Mouse (Mus musculus): ENCODE measurements around the gene St8sia6.
"Not testable (repeated sequence)": the region's sequence is repeated elsewhere in the genome, so short reads cannot be mapped to it uniquely, and the experiment has no call there.

The St8sia6 gene

GRCm38 (mm10) chr2:13793969-13794363 lies at the start of gene St8sia6:
Gene St8sia6 (minus strand): TSS chr2:13794064.
- no peak for DNase-seq

DNA sequence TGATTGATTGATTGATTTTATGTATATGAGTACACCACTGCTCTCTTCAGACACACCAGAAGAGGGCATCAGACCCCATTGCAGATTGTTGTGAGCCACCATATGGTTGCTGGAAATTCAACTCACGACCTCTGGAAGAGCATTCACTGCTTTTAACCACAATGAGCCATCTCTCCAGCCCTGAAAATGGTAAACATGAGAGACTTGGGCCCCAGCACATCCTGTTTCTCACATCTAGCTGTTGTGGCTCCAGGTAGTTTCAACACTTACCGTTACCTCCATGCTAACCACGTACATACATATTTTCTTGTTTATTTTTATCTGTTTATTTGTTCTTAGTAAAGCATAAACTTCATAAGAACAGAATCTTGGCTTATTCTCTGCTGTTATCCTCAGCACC lies 42.4 kb upstream of the St8sia6 start:
- no peak for DNase-seq

DNA sequence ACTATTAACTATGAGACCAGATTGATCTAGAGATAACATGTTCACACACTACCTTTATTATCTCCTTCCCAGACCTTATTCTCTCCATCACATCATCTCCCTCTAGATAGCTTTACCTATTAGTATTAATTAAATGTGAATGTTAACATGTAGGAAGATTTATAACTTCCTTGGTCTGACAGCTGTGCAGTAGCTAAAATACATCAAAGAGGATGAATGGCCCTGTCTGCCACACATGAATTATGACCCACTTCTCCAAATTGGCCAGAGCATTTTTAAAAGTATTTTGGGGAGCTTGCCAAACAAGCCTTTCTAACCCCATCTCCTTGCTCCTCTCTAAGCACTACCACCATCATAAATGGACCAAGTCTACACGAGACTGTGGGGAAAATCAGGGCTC lies 41.1 kb upstream of the St8sia6 start:
- no peak for DNase-seq

DNA sequence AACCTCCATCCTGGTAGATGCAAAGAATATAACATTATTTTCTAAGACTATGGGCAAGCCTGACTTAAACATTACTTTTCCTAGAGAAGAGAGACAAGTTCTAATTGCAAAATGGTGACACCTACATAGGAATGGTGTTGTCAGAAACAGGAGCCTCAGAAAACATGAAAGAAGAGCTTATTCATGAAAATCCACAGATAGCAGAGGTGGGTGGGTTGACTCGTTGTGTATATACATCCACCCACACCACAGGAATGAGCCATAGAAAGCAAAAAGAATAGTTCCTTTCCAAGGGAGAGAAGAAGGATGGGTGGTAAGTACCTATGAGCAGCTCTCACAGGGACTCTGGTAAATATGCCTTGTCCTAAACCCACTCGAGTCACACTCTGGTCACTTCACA lies 22.8 kb upstream of the St8sia6 start:
- DNase-seq = no peak

DNA sequence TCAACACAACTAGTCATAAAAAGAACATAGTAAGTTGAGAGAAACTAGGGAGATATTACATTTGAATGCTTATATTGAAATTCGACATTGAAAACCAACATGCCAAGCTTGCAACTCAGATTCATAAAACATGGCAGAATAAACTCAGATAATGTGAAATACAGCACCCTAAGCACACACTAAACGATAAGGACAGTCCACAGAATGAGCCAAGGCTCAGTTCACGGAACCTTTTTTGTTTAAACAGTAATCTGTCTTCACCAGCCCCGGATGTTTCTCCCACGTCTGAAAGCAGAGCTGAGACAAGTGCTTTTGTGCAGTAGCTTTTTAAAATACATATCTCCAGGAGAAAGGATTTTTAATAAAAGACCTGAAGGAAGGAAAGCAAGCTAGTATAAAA lies 14.7 kb upstream of the St8sia6 start:
- DNase-seq = no peak

- no peak for DNase-seq
Measured at GRCm38 (mm10) chr2:13808008-13808407, 14.1 kb upstream of the St8sia6 start.

DNA sequence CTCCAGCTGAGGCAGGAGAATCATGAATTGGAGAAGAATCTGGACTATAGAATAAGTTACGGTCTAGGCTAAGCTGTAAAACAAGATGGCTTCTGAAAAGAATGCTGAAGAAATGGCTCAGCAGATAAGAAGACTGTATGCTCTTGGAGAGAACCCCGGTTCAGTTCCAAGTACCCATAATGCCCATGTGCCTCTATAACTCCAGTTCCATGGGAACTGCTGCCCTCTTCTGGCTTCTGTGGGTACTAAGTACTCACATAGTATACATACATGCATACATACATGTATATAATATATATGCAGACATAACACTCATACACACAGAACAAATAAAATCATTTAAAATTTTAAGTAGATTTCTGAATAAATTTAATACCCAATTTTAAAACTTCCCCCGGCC lies 12.3 kb upstream of the St8sia6 start:
- DNase-seq = no peak

GRCm38 (mm10) chr2:13800639-13801038 lies 6.8 kb upstream of the St8sia6 start:
- DNase-seq = no peak

- DNase-seq = no peak
Measured at GRCm38 (mm10) chr2:13794446-13794845, 582 bp upstream of the St8sia6 start.

DNA sequence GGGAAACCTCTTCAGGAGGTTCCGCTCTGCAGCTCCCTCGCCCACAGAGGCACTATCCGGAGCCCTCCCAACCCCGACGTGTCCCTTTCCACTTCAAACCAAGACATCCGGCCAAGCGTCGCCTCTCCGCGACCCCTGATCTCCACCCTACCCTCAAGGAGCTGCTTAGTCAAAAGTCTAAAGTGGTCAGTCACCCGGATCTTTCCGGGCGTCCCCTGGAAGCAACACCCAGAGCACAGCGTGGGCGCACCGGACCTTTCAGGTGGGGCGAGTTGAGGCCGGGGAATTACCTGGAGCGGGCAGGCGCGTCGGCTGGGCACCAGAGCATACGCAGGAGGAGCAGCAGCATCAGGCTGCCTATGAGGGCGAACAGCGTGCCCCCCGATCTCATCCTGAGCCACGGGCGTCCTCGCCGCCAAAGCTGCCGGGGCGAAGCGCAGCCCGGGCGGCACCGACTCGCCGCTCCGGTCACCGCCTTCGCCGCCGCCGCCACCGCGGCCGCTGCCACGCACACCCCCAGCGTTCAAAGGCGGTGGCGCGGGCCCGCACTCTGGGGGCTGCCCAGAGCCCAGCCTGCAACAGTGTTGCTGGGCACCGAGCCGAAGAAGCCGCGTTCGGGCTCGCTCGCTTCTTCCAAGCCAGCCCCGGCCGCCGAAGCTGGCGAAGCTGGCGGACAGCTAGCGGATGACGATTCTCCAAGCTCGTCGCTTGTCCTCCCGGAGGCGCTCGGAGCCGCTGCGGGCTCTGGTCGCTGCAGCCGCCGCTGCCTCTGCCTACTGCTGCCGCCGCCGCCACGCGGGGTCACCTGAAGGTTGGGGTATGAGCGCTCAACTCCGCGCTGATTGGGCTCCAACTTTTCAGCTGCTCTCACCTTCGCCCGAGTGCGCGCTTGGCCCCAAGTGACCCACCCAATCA lies 553 bp downstream of the St8sia6 start:
- DNase-seq = peak; percentile 6 to 21

DNA sequence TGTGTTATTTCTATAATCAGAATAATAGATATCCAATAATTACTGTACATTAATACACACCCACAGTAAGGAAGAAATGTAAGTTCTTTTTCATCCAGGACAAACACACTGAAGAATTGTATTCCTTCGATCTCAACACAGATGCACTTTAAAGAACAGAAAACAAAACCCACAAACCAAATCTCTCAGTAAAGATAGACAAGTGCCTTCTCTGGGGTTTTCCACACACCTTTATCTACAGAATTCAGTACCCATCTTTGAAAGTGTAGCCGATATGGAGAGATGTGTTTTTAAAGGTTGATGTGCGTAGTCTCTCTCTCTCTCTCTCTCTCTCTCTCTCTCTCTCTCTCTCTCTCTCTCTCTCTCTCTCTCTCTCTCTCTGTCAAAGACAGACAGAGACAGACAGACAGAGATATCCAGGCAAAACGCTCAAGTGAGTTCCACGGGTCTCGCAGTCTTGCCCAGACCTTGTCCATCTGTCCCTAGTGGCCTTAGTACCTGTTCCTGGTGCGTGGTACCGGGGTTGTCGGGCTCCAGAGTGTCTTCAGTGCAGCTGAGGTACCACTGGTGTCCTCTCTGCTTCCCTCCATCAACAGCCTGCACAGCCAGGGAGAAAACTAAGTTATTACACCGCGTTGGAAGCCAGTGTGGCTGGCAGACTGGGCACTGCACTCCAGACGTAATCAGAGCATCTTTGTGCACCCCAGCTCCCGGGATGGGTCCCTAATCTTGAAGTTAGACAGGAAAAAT lies 1.4 kb downstream of the St8sia6 start:
- DNase-seq = no peak

GRCm38 (mm10) chr2:13791598-13791997 lies 2.3 kb downstream of the St8sia6 start:
- DNase-seq = no peak

- no peak for DNase-seq
Measured at GRCm38 (mm10) chr2:13789365-13789764, 4.5 kb downstream of the St8sia6 start.

GRCm38 (mm10) chr2:13786577-13787168 lies 7.2 kb downstream of the St8sia6 start:
- DNase-seq = no peak

DNA sequence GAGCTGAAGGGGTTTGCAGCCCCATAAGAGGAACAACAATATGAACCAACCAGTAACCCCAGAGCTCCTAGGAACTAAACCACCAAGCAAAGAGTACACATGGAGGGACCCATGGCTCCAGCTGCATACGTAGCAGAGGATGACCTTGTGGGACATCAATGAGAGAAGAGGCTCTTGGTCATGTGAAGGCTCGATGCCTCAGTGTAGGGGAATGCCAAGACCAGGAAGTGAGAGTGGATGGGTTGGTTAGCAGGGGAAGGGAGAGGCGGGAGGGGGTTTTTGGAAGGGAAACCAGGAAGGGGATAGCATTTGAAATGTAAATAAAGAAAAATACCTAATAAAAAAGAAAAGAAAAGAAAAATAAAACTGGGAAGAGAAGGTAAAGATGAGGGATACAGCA lies 7.9 kb downstream of the St8sia6 start:
- not testable (repeated sequence) for DNase-seq

DNA sequence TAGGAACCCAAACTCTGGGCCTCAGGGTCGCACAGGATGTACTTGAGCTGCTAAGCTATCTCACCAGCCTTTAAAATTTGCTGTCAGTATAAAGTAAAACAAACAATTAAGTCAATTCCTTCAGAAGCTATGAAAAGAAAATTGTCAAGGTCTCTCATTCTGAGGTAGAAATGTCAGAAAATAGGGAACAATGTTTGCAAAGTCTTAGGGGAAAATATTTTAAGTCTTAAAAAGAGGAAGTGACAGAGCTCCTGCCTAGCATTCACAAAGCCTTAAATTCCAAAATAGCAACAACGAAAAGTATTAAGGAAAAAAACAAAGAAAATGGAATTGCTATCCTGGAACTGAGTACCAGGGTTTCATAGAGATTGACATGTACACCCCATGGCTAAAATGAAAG lies 8.6 kb downstream of the St8sia6 start:
- DNase-seq = no peak

GRCm38 (mm10) chr2:13784448-13784847 lies 9.4 kb downstream of the St8sia6 start:
- DNase-seq = no peak

DNA sequence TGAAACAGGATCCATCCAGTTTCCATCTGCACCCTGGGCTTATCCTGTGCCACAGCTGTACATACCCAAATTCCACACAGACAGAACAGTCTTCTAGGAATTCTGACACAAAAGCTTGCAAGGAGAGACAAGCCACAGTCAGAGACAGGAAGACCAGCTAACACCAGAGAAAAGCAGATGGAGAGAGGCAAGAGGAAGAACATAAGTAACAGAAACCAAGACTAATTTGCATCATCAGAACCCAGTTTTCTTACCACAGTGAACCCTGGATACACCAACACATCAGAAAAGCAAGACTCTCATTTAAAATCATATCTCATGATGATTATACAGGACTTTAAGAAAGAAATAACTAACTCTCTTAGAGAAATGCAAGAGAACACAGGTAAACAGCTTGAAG lies 16.8 kb downstream of the St8sia6 start:
- no peak for DNase-seq

DNA sequence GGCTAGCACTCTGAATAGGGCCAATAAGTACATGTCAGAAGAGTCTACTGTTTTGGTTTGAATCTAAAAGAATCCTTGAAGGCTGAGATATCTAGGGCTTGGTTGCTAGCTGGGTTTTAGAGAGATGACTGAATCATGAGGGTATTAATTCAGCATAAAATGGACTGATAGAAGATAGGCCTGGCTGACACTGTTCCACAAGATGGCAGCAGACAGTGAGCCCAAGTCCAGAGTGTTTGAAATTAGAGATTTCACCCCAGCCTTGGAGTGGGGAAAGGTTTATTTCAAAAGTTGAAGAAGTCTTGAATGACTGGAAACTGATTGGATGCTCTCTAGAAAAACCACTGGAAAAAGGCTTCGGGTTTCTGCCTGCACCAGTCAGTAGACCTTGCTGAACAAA lies 17.4 kb downstream of the St8sia6 start:
- no peak for DNase-seq

DNA sequence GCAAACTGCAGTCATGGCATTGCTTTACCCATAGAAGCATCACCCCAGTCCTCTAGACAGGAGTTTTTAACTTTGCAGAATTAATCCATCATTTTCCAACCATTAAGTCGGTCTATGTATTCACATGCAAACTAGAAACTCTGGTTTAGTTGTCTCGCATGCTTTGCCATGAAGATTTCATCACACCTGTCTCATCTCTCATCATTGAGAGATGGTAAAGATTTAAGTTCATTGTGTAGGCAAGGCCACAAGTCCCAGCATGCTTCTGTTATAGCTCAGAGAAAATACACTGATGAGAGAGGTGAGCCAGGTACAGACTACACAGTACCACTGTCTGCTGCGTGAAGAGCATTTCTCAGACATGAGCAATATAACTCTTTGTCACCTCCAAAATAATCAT lies 18.8 kb downstream of the St8sia6 start:
- no peak for DNase-seq

GRCm38 (mm10) chr2:13768524-13768923 lies 25.3 kb downstream of the St8sia6 start:
- DNase-seq = no peak

DNA sequence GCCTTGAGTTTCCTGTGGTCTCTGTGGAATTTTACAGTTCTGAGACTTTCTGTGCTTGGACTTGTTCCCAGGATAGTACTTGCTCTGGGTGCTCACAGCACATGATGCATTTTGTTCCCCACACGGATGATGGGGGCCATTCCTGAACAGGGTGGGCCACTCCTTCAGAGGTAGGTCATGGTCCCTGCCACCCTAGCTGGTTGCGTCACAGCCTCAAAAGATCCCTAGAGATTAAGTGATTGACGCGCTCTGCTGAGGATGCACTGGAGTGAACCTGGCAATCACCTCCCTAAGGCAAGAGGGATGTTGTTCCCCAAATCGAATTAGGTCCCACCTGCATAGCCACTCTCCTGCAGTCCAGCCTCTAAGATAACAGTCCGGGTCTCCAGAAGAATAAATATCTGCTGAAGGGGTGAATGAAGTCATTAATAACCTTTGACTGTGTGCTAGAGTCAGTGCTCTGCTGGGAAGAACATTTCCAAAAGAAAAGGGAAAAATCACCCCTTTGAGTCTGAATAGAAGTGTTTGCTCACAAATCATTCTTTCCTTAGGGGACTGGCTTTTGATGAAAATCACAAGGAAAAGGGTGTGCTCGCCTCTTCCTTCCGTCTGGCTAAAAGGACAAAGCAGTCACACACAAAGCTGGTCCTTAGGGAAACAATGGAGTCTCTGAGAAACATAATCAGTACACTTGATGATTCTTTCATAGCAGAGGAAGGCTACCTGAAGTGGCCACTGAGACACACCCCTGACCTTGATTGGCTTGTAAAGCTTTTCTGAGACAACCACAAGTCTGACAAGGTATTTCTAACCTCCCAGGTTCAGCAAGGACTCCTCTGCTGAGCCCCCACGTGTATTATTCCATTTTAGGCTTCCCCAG lies 26.1 kb downstream of the St8sia6 start:
- no peak for DNase-seq

GRCm38 (mm10) chr2:13760366-13760765 lies 33.5 kb downstream of the St8sia6 start:
- no peak for DNase-seq
